Mouse (Mus musculus) stomach, embryonic 16.5 days (tissue): ENCODE measurements at regions not wholly inside any gene's neighbourhood (a gene's known extent, or its start where the extent isn't known, plus 50 kb on each side); places are given as distances from the start of the nearest gene placed in this dataset.

Source experiments
- ATAC-seq: fragments of 200-750 bp; cut with Nextera tagmentation; 2 replicates; pipeline ENCODE4 v1.8.0; 2017; ENCODE audit warnings: moderate number of reproducible peaks, moderate TSS enrichment; ENCODE audit not compliant: insufficient read depth, low FRiP score
- H3K27ac ChIP-seq: fragments of 300-500 bp; sonication (generic); 2 replicates; pipeline ENCODE4 v1.5.1; 2014; ENCODE audit warnings: low read length
- H3K27me3 ChIP-seq: fragments of 300-500 bp; sonication (generic); 2 replicates; pipeline ENCODE4 v1.6.1; 2014; ENCODE audit warnings: low read length, control low read depth, mixed read lengths; ENCODE audit not compliant: control insufficient read depth, insufficient read depth
- H3K36me3 ChIP-seq: fragments of 300-500 bp; sonication (generic); 2 replicates; pipeline ENCODE4 v1.6.1; 2014; ENCODE audit warnings: low read length; ENCODE audit not compliant: control insufficient read depth, insufficient read depth
- H3K4me1 ChIP-seq: fragments of 300-500 bp; sonication (generic); 2 replicates; pipeline ENCODE4 v1.6.1; 2014; ENCODE audit warnings: low read length, control low read depth, mixed read lengths; ENCODE audit not compliant: control insufficient read depth, insufficient read depth
- H3K4me2 ChIP-seq: fragments of 300-500 bp; sonication (generic); 2 replicates; pipeline ENCODE4 v1.6.1; 2014; ENCODE audit warnings: low read depth, low read length, mixed read lengths
- H3K4me3 ChIP-seq: fragments of 300-500 bp; sonication (generic); replicated peaks from 2 replicates; pipeline ENCODE4 v1.5.1; 2014; ENCODE audit warnings: mild to moderate bottlenecking, low read length
- H3K9ac ChIP-seq: fragments of 300-500 bp; sonication (generic); 2 replicates; pipeline ENCODE4 v1.6.1; 2014; ENCODE audit warnings: low read length
- H3K9me3 ChIP-seq: fragments of 300-500 bp; sonication (generic); replicated peaks from 2 replicates; pipeline ENCODE4 v1.6.1; 2016; ENCODE audit warnings: low read length, control low read depth; ENCODE audit not compliant: control insufficient read depth
- WGBS: fragments of 180-500 bp; shearing (Covaris S2); extraction: QIAGEN DNeasy Blood & Tissue Kit; methylation state at CpG from one replicate; pipeline ENCODE4 v1.1.7; 2014; 5-methylcytosine and 5-hydroxymethylcytosine counted together

DNA sequence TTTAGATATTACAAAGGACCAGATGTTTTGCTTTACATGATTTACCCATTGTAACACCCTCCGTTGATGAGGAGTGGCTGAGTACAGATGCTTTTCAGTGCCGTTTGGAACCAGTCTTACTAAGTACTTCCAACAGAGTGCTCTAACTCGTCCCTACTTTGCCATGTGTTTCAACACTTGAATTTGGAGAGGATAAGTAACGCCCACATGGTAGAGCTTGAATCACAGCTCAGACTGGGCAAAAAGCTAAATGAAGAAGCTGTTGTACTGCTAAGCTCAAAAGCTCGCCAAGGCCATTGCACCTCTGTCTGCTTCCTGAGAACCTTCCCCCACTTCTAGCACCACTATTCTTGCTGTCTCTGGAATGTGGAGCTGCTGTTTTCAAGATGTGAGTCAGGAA, 471.1 kb downstream of the Nfib start:
- WGBS: 75% methylated on average over 5 of the region's 5 CpGs
- H3K4me2 ChIP-seq: no peak overlapping the region
- no peaks in the 10 kb centered on the region for H3K27me3 ChIP-seq
- no peak overlapping the region for H3K27ac ChIP-seq
- H3K4me3 ChIP-seq: no peak overlapping the region
- H3K4me1 ChIP-seq: no peaks in the 10 kb centered on the region
- H3K36me3 ChIP-seq: no peaks in the 10 kb centered on the region
- no peak for ATAC-seq
- peaks cover 9% of the 10 kb centered on the region for H3K9me3 ChIP-seq
- H3K9ac ChIP-seq: no peak overlapping the region

DNA sequence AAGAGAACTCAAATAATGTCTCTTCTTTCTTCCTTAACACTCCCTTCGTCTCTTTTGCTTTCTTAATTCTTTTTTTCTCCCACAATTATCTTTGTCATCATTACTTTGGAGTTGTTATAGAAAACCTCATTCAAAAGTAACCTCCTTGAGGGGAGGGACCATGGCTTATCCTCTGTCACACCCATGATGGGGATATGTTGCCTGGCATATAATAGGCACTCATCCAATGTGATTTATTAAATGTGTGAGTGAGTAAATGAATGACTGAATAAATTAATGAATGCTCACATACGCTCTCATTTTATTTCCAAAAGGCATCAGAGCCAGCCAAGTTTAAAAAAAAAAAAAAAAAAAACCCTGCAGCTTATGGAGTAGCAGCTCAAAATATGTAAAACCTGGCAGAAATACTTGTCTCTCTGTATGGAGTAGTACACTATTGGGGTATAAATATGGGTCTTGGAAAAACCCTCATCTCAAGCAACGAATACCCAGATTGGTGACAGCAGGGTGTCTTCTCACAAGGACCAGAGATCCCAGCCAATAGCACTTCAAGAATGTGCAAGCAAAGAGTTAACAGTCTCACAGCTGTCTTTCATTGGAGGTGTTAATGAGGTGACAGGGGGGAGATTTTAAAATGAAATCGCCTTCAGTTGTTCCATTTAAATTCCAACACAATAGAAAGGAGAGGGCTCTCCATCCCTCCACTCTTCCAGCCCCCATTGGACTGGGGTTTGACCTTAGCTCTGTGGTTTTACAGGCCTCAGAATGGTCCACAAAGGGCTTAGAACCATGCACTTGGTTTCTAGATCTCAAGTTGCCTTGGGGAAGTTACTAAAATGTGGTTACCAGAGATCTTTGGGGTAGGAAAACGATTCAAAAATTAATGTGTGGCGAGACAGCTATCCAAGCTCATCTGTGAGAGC, 479.1 kb downstream of the Nfib start:
- Histone ChIP-seq H3K4me1 (no peaks in the 10 kb centered on the region), H3K27ac (no peak overlapping the region), H3K9ac (no peak overlapping the region), H3K4me3 (no peak overlapping the region), H3K9me3 (no peaks in the 10 kb centered on the region), H3K36me3 (no peaks in the 10 kb centered on the region), H3K4me2 (no peak overlapping the region), H3K27me3 (no peaks in the 10 kb centered on the region)
- ATAC-seq: no peak
- 67% methylated on average over 6 of the region's 6 CpGs for WGBS

DNA sequence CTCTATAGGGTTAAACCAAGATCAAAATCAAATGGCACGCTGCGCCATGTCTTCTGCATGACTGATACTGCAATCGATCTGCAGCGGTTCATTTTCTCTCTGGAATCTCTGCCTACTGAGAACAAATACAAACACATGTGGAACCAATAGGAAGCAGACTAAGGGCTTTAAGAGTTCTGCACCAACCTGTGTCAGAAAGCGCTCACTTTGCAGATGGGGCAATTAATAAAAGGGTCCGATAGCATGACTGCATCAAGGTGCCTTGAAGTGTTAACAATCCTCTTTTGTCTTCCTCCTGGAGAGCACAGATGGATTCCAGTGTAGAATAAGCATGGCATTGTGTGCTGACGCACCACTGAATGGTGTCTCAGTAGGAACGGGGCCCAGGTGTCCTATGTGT, 484.8 kb downstream of the Nfib start:
- no peak overlapping the region for H3K4me2 ChIP-seq
- no peak for ATAC-seq
- no peaks in the 10 kb centered on the region for H3K36me3 ChIP-seq
- H3K4me1 ChIP-seq: no peaks in the 10 kb centered on the region
- no peak overlapping the region for H3K27ac ChIP-seq
- no peaks in the 10 kb centered on the region for H3K27me3 ChIP-seq
- H3K9ac ChIP-seq: no peak overlapping the region
- WGBS: 71% methylated on average over 8 of the region's 8 CpGs
- no peak overlapping the region for H3K4me3 ChIP-seq
- no peaks in the 10 kb centered on the region for H3K9me3 ChIP-seq

GRCm38 (mm10) chr4:82220120-82220714, 485.3 kb downstream of the Nfib start:
- Histone ChIP-seq H3K9ac (no peak overlapping the region), H3K4me2 (no peak overlapping the region), H3K27ac (no peak overlapping the region), H3K27me3 (no peaks in the 10 kb centered on the region), H3K36me3 (no peaks in the 10 kb centered on the region), H3K4me1 (no peaks in the 10 kb centered on the region), H3K9me3 (no peaks in the 10 kb centered on the region), H3K4me3 (no peak overlapping the region)
- WGBS: 53% methylated on average over 7 of the region's 7 CpGs
- no peak for ATAC-seq

DNA sequence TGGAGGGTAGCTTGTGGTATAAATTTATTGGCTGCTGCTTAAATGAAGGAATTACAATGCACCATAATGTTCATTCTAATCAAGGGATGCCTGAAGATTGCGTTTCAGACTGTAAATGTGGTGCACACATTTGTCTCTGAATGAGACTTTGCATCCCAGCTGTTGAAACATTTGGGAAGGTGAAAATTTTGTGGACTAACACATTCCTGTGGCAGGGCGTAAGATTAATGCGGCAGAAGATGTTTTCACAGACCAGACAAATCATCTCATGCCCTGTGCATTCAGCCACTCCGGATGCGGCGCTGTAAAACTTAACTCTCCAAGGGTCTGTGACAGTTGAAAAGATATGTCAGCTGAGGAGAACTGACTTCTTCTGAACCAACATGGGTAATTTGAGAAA, 486.9 kb downstream of the Nfib start:
- Histone ChIP-seq H3K4me3 (no peak overlapping the region), H3K4me1 (no peaks in the 10 kb centered on the region), H3K27me3 (no peaks in the 10 kb centered on the region), H3K27ac (no peak overlapping the region), H3K4me2 (no peak overlapping the region), H3K36me3 (no peaks in the 10 kb centered on the region), H3K9ac (no peak overlapping the region), H3K9me3 (no peaks in the 10 kb centered on the region)
- WGBS: 76% methylated on average over 6 of the region's 6 CpGs
- no peak for ATAC-seq

DNA sequence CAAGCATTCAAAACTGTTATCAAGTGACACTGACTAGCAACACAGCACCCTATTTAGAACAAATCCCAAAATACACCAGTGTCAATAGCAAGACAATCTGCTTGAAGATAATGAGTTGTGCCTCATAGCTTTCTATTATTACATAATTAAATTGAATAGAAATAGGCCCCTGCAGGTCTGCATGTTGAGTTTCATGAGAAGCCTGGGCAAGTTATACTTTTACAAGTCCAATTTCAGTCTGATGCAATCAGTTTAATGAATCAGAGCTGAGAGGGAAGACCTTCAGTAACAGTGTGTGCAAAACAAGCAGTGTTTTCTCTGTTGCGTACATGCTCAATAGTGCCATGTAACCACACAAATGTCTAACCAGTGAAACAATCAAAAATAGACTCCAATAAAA, 498.5 kb downstream of the Nfib start:
- WGBS: 98% methylated on average over 1 of the region's 1 CpGs
- ATAC-seq: no peak
- H3K4me1 ChIP-seq: no peaks in the 10 kb centered on the region
- no peaks in the 10 kb centered on the region for H3K36me3 ChIP-seq
- H3K27ac ChIP-seq: no peak overlapping the region
- no peaks in the 10 kb centered on the region for H3K27me3 ChIP-seq
- no peaks in the 10 kb centered on the region for H3K9me3 ChIP-seq
- H3K4me3 ChIP-seq: no peak overlapping the region
- no peak overlapping the region for H3K4me2 ChIP-seq
- no peak overlapping the region for H3K9ac ChIP-seq

DNA sequence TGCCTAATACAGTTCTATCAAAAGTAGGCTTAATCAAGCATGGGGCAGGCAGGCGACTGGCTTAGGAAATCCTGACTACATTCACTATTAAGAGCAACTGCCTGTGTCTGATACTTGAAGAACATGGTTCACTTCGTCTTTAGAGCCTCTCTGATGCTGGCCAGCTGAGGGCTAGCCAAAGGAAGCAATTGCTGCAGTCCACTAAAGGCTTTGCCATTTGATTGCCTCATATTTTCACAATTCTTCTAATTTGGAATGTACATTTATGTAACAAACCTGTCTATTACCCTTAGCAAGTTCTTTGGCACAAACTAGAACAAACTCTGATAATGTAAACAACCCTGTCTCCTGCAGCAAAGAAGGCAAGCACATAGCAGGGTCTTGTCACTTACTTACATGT, 505.2 kb downstream of the Nfib start:
- Histone ChIP-seq H3K9me3 (no peaks in the 10 kb centered on the region), H3K27ac (no peak overlapping the region), H3K4me1 (0 out of 2 replicates have a peak, but pooled peaks cover 3% of the 10 kb centered on the region), H3K36me3 (no peaks in the 10 kb centered on the region), H3K27me3 (no peaks in the 10 kb centered on the region), H3K4me2 (no peak overlapping the region), H3K4me3 (no peak overlapping the region), H3K9ac (no peak overlapping the region)
- WGBS: 82% methylated on average over 2 of the region's 2 CpGs
- no peak for ATAC-seq

DNA sequence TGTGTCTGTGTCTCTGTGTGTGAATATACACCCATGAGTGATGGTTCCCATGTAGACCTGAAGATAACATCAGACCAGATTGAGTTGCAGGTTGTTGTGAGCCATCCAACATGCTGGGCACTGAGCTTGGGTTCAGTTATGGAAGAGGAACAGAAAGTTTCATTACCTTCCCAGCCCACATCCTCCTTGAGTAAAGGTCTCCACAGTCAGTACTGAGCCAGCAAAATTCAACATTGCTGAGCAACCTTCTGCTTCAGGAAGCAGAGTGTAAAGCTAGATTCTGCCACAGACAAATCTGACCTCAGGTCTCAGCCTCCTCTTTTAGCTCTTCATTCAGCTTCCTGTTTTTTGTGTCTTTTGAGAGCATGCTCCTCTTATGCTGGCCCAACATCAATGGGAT, 506.4 kb downstream of the Nfib start:
- no peaks in the 10 kb centered on the region for H3K27me3 ChIP-seq
- H3K9ac ChIP-seq: no peak overlapping the region
- no peak for ATAC-seq
- H3K4me2 ChIP-seq: no peak overlapping the region
- no peaks in the 10 kb centered on the region for H3K9me3 ChIP-seq
- 0 out of 2 replicates have a peak, but pooled peaks cover 3% of the 10 kb centered on the region for H3K4me1 ChIP-seq
- no peak overlapping the region for H3K27ac ChIP-seq
- H3K36me3 ChIP-seq: no peaks in the 10 kb centered on the region
- no peak overlapping the region for H3K4me3 ChIP-seq

DNA sequence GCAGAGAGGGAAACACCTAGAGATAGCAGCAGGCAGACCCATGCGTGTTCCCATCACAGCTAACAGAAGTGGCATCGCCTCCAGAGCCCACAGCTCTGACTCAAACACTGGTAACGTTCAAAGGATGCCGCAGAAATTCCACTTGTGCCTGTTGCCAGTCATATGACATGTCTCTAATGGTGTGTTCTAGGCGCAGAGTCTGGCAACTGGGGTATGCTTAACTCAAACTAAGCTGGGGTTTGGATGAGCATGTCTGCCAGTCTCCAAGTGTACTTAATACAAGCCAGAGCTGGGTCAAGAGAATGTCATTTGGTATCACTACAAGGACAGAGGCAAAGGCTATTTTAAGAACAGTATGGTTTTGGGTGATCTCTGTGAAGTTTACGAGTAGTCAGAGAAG, 507.9 kb downstream of the Nfib start:
- Histone ChIP-seq H3K4me3 (no peak overlapping the region), H3K27me3 (no peaks in the 10 kb centered on the region), H3K4me2 (no peak overlapping the region), H3K36me3 (no peaks in the 10 kb centered on the region), H3K9me3 (no peaks in the 10 kb centered on the region), H3K9ac (no peak overlapping the region), H3K27ac (no peak overlapping the region), H3K4me1 (0 out of 2 replicates have a peak, but pooled peaks cover 3% of the 10 kb centered on the region)
- WGBS: 76% methylated on average over 6 of the region's 6 CpGs
- ATAC-seq: no peak
